Mouse (Mus musculus): ENCODE measurements around the gene Foxn1. TPM values are rescaled to one million over a fixed set of nuclear protein-coding genes. Genes with fewer than 3 reads are reported as not detected.

The Foxn1 gene
- polyA plus RNA-seq, 1 experiment from 2014 or later = 0.14 TPM

DNA sequence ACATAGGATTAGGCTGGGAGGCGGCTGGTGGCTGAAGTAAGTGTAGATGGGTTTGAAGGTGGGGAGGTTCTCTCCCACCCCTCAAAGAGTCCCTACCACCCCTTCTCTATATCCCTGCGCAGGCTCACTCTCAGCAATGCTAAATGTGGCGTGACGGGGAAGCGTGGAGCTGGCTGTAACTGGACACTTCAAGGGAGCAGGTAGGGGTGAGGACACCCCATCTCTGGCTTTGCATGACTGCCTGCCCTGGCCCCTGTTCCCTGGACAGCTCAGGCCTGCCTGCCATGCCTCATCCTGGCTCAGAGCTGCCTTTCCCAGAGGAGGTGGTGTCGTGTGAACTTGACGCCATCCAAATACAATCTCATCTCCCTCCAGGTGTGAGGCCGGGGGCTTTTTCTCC, 12.2 kb downstream of the Foxn1 start:
- H3K9ac ChIP-seq (replicated peaks; ENCODE audit: low read length) = no peak overlapping the region; the same call in 1 of the 2 replicates
- H3K27me3 ChIP-seq (ENCODE audit: control insufficient read depth, insufficient read depth, low read length) = no peaks in the 10 kb centered on the region
- H3K9me3 ChIP-seq (replicated peaks; ENCODE audit: control insufficient read depth, low read length) = no peaks in the 10 kb centered on the region
- peak; percentile 15 for DNase-seq (ENCODE audit: low spot score)
- no peak overlapping the region for H3K4me2 ChIP-seq (ENCODE audit: low read depth, low read length)
- ATAC-seq (replicated peaks; ENCODE audit: insufficient number of reproducible peaks, low FRiP score, low TSS enrichment, low read depth) = no peak
- 0 out of 2 replicates have a peak, but pooled peaks cover 3% of the 10 kb centered on the region for H3K4me1 ChIP-seq (ENCODE audit: control insufficient read depth, insufficient read depth, low read length)
- H3K4me3 ChIP-seq (ENCODE audit: low read depth, low read length) = no peak overlapping the region
- H3K27ac ChIP-seq (replicated peaks; ENCODE audit: low read depth, low read length) = 0 out of 2 replicates have a peak overlapping the region, but pooled peaks have one; percentile 13
- 74% methylated on average over 8 of the region's 8 CpGs for WGBS
- H3K36me3 ChIP-seq (replicated peaks; ENCODE audit: control insufficient read depth, insufficient read depth, low read depth, low read length) = no peaks in the 10 kb centered on the region

GRCm38 (mm10) chr11:78372610-78373009, 13.7 kb downstream of the Foxn1 start:
- H3K4me1 ChIP-seq (ENCODE audit: control insufficient read depth, insufficient read depth, low read length) = 0 out of 2 replicates have a peak, but pooled peaks cover 3% of the 10 kb centered on the region
- no peaks in the 10 kb centered on the region for H3K9me3 ChIP-seq (replicated peaks; ENCODE audit: control insufficient read depth, low read length)
- 59% methylated on average over 7 of the region's 7 CpGs for whole genome bisulfite sequencing
- H3K36me3 ChIP-seq (replicated peaks; ENCODE audit: control insufficient read depth, insufficient read depth, low read depth, low read length) = no peaks in the 10 kb centered on the region
- ATAC-seq (replicated peaks; ENCODE audit: insufficient number of reproducible peaks, low FRiP score, low TSS enrichment, low read depth) = no peak
- no peak overlapping the region for H3K4me3 ChIP-seq (ENCODE audit: low read depth, low read length)
- no peak overlapping the region for H3K9ac ChIP-seq (replicated peaks; ENCODE audit: low read length)
- H3K27me3 ChIP-seq (ENCODE audit: control insufficient read depth, insufficient read depth, low read length) = no peaks in the 10 kb centered on the region
- H3K27ac ChIP-seq (replicated peaks; ENCODE audit: low read depth, low read length) = no peak overlapping the region
- no peak for DNase-seq (ENCODE audit: low spot score)
- H3K4me2 ChIP-seq (ENCODE audit: low read depth, low read length) = no peak overlapping the region

DNA sequence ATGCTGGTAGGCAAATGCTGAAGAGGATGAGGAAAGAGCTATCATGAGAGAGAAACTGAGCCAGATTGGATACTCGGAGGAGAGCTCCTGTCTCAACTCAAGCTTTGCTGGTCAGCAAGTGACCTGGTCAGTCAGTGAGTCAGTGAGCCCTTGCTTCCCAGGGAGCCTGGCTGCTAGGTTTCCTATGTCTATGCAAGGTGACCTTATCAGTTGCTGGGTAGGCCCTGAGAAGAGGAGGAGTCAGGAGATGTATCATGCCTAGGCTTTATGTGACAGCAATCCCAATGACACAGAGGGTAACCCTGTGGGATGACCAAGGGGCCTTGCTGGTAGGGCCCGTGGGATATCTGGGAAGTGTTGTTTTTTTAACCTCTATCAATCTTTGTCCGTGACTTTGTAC, 14.2 kb downstream of the Foxn1 start:
- ATAC-seq (replicated peaks; ENCODE audit: insufficient number of reproducible peaks, low FRiP score, low TSS enrichment, low read depth) (no peak), DNase-seq (ENCODE audit: low spot score) (no peak)
- no peaks in the 10 kb centered on the region for H3K27me3 ChIP-seq (ENCODE audit: control insufficient read depth, insufficient read depth, low read length)
- no peaks in the 10 kb centered on the region for H3K9me3 ChIP-seq (replicated peaks; ENCODE audit: control insufficient read depth, low read length)
- no peaks in the 10 kb centered on the region for H3K36me3 ChIP-seq (replicated peaks; ENCODE audit: control insufficient read depth, insufficient read depth, low read depth, low read length)
- no peak overlapping the region for H3K4me2 ChIP-seq (ENCODE audit: low read depth, low read length)
- 84% methylated on average over 3 of the region's 3 CpGs for WGBS
- H3K4me3 ChIP-seq (ENCODE audit: low read depth, low read length) = no peak overlapping the region
- H3K9ac ChIP-seq (replicated peaks; ENCODE audit: low read length) = no peak overlapping the region
- no peak overlapping the region for H3K27ac ChIP-seq (replicated peaks; ENCODE audit: low read depth, low read length)
- 0 out of 2 replicates have a peak, but pooled peaks cover 3% of the 10 kb centered on the region for H3K4me1 ChIP-seq (ENCODE audit: control insufficient read depth, insufficient read depth, low read length)

DNA sequence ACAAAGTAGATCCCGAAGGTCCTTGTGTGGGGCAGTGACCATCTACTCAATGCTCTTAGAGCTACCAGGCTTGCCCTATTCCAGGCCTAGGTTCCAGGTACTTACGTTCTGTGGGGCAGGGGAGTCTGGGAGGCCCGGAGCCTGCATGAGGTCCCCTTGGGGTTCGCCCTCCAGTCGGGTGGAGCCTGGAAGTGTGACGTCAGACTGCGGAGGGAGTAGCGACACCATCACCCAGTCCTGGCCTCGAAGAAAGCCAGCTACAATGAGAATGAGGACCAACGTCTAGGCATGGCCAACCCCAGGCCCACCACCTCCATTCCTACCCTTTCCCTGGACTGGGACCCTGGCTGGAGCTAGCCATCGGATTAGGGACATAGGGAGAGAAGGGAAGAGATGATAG, 14.6 kb downstream of the Foxn1 start:
- Histone ChIP-seq H3K27ac (replicated peaks; ENCODE audit: low read depth, low read length) (no peak overlapping the region), H3K4me1 (ENCODE audit: control insufficient read depth, insufficient read depth, low read length) (0 out of 2 replicates have a peak, but pooled peaks cover 3% of the 10 kb centered on the region), H3K36me3 (replicated peaks; ENCODE audit: control insufficient read depth, insufficient read depth, low read depth, low read length) (no peaks in the 10 kb centered on the region), H3K4me3 (ENCODE audit: low read depth, low read length) (no peak overlapping the region), H3K9ac (replicated peaks; ENCODE audit: low read length) (no peak overlapping the region), H3K4me2 (ENCODE audit: low read depth, low read length) (no peak overlapping the region), H3K27me3 (ENCODE audit: control insufficient read depth, insufficient read depth, low read length) (no peaks in the 10 kb centered on the region), H3K9me3 (replicated peaks; ENCODE audit: control insufficient read depth, low read length) (no peaks in the 10 kb centered on the region)
- ATAC-seq (replicated peaks; ENCODE audit: insufficient number of reproducible peaks, low FRiP score, low TSS enrichment, low read depth) (no peak), DNase-seq (ENCODE audit: low spot score) (no peak)
- WGBS = 89% methylated on average over 11 of the region's 11 CpGs

DNA sequence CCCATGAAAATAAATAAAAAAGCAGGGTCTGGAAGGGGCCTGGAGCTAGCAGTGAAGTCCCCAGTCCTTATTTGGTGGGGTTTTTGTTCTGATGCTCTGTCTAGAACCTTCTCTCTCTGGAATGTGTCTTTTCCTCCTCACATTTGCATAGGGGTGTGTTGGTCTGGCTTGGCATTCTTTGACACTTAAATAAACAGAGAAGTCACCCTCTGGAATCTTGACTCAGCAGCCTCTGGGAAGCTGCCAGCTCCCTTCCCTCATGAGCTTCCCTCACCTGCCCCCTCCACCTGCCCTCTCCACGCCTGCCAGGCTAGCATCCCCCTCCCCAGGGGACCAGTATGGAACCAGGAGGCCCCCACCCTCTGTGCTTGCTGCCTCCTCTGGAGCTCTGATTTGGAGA, 16.0 kb downstream of the Foxn1 start:
- DNase-seq (ENCODE audit: low spot score) = no peak
- H3K4me3 ChIP-seq (ENCODE audit: low read depth, low read length) = no peak overlapping the region
- no peaks in the 10 kb centered on the region for H3K27me3 ChIP-seq (ENCODE audit: control insufficient read depth, insufficient read depth, low read length)
- WGBS = 42% methylated on average over 1 of the region's 1 CpGs
- ATAC-seq (replicated peaks; ENCODE audit: insufficient number of reproducible peaks, low FRiP score, low TSS enrichment, low read depth) = no peak
- H3K27ac ChIP-seq (replicated peaks; ENCODE audit: low read depth, low read length) = no peak overlapping the region
- H3K4me2 ChIP-seq (ENCODE audit: low read depth, low read length) = no peak overlapping the region
- H3K36me3 ChIP-seq (replicated peaks; ENCODE audit: control insufficient read depth, insufficient read depth, low read depth, low read length) = no peaks in the 10 kb centered on the region
- 0 out of 2 replicates have a peak, but pooled peaks cover 3% of the 10 kb centered on the region for H3K4me1 ChIP-seq (ENCODE audit: control insufficient read depth, insufficient read depth, low read length)
- no peak overlapping the region for H3K9ac ChIP-seq (replicated peaks; ENCODE audit: low read length)
- no peaks in the 10 kb centered on the region for H3K9me3 ChIP-seq (replicated peaks; ENCODE audit: control insufficient read depth, low read length)

GRCm38 (mm10) chr11:78367456-78368225, 18.7 kb downstream of the Foxn1 start:
- WGBS = 91% methylated on average over 14 of the region's 15 CpGs
- H3K36me3 ChIP-seq (replicated peaks; ENCODE audit: control insufficient read depth, insufficient read depth, low read depth, low read length) = no peaks in the 10 kb centered on the region
- no peak overlapping the region for H3K9ac ChIP-seq (replicated peaks; ENCODE audit: low read length)
- no peak overlapping the region for H3K27ac ChIP-seq (replicated peaks; ENCODE audit: low read depth, low read length)
- no peak overlapping the region for H3K4me3 ChIP-seq (ENCODE audit: low read depth, low read length)
- H3K4me1 ChIP-seq (ENCODE audit: control insufficient read depth, insufficient read depth, low read length) = no peaks in the 10 kb centered on the region
- no peak for DNase-seq (ENCODE audit: low spot score)
- H3K27me3 ChIP-seq (ENCODE audit: control insufficient read depth, insufficient read depth, low read length) = no peaks in the 10 kb centered on the region
- H3K4me2 ChIP-seq (ENCODE audit: low read depth, low read length) = no peak overlapping the region
- H3K9me3 ChIP-seq (replicated peaks; ENCODE audit: control insufficient read depth, low read length) = no peaks in the 10 kb centered on the region
- no peak for ATAC-seq (replicated peaks; ENCODE audit: insufficient number of reproducible peaks, low FRiP score, low TSS enrichment, low read depth)

GRCm38 (mm10) chr11:78364103-78364502, 22.3 kb downstream of the Foxn1 start:
- Histone ChIP-seq H3K4me1 (ENCODE audit: control insufficient read depth, insufficient read depth, low read length) (no peaks in the 10 kb centered on the region), H3K4me3 (ENCODE audit: low read depth, low read length) (no peak overlapping the region), H3K4me2 (ENCODE audit: low read depth, low read length) (no peak overlapping the region), H3K27me3 (ENCODE audit: control insufficient read depth, insufficient read depth, low read length) (no peaks in the 10 kb centered on the region), H3K9me3 (replicated peaks; ENCODE audit: control insufficient read depth, low read length) (no peaks in the 10 kb centered on the region), H3K9ac (replicated peaks; ENCODE audit: low read length) (no peak overlapping the region), H3K36me3 (replicated peaks; ENCODE audit: control insufficient read depth, insufficient read depth, low read depth, low read length) (no peaks in the 10 kb centered on the region), H3K27ac (replicated peaks; ENCODE audit: low read depth, low read length) (no peak overlapping the region)
- DNase-seq (ENCODE audit: low spot score) (no peak), ATAC-seq (replicated peaks; ENCODE audit: insufficient number of reproducible peaks, low FRiP score, low TSS enrichment, low read depth) (no peak)
- WGBS = 46% methylated on average over 8 of the region's 8 CpGs

DNA sequence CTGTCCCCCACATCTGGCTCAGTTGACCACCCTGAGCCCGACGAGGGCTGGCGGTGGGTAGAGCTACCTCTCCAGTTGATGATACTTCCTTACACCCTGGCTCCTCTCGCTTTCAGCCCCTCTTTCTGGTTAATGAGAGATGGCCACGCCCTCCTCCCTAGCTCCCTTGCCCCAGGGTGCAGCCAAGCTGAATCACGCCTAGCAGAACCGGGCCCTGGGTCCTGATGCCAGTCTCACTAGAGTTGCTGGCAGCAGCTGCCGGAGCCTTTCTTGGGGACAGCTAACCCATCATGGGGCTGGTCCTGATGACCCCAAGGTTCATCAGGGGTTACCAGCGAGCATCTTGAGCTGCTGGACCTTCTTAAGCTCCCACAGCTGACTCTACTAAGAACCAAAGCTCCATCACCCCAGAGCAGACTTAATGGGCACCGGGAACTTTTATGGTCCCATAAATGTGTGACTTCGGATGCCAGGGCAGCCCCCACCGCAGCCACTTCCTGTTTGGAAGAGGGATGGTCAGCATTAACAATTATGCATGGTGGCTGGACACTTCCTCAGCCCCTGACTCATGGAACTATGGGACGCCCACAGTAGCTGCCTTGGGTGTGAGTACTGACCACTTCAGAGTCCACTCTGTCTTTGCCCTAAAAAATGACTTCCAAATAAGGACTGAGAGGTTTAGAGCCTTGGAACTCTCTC, 22.9 kb downstream of the Foxn1 start:
- Histone ChIP-seq H3K36me3 (replicated peaks; ENCODE audit: control insufficient read depth, insufficient read depth, low read depth, low read length) (no peaks in the 10 kb centered on the region), H3K4me2 (ENCODE audit: low read depth, low read length) (no peak overlapping the region), H3K27ac (replicated peaks; ENCODE audit: low read depth, low read length) (no peak overlapping the region), H3K9ac (replicated peaks; ENCODE audit: low read length) (no peak overlapping the region), H3K27me3 (ENCODE audit: control insufficient read depth, insufficient read depth, low read length) (no peaks in the 10 kb centered on the region), H3K4me1 (ENCODE audit: control insufficient read depth, insufficient read depth, low read length) (no peaks in the 10 kb centered on the region), H3K9me3 (replicated peaks; ENCODE audit: control insufficient read depth, low read length) (no peaks in the 10 kb centered on the region), H3K4me3 (ENCODE audit: low read depth, low read length) (no peak overlapping the region)
- 78% methylated on average over 13 of the region's 13 CpGs for WGBS
- ATAC-seq (replicated peaks; ENCODE audit: insufficient number of reproducible peaks, low FRiP score, low TSS enrichment, low read depth) = no peak
- DNase-seq (ENCODE audit: low spot score) = no peak
